Mouse (Mus musculus): Measurements from ENCODE around the gene Txnip.

DNA sequence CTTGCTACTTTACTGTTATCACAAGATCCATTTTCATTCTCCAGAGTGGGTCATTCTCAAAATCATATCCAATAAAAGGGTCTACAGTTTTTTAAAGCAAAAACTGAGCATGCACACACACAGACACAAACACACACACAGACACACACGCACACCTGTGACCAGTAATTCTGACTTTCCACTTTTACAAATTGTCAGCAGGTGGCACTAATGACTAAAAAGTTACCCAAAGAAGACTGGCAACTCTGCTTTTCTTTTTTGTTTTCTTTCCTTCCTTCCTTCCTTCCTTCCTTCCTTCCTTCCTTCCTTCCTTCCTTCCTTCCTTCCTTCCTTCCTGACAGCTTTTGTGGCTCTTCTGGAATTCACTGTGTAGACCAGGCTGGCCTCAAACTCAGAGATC lies 12.2 kb upstream of the Txnip start:
- TF ChIP-seq HCFC1 (IDR thresholded peaks at IDR 0.05; ENCODE audit: borderline replicate concordance, insufficient read depth, low read length) (no peak), MAFK (IDR thresholded peaks at IDR 0.05; ENCODE audit: insufficient read depth, low read depth, low read length) (no peak), ZC3H11A (IDR thresholded peaks at IDR 0.05; ENCODE audit: borderline replicate concordance, low read depth, low read length) (no peak), CHD2 (IDR thresholded peaks at IDR 0.05; ENCODE audit: low read depth, low read length) (no peak)

Measured in ES-E14 (cell line).